Mouse (Mus musculus): ENCODE data around the gene Ly9. TPM values are rescaled to one million over a fixed set of nuclear protein-coding genes. Genes with fewer than 3 reads are reported as not detected.

Ly9 gene
- polyA plus RNA-seq, 1 experiment: 0.08 TPM

GRCm38 (mm10) chr1:171553359-171554341 is 53.6 kb downstream of the Ly9 start:
- peak; percentile 14 for DNase-seq (ENCODE audit: low read depth)

DNA sequence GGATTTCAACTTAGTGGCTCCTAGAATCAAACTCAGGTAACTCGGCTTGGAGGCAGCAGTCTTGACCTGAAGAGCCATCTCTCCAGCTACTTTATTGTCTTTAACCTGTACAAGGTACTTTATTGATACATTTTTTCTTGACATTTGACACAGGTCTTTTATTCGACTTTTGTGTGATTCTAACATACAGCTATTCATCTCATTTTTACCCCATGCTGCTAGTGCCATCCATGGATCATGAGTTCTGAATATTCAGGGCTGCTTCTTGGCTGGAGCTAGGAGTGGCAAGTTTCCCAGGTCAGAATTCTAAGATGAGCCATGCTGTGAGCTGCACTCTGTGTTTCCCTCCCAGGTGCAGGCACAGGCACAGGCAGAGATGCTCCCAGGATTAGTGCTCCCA is 55.0 kb downstream of the Ly9 start:
- DNase-seq (ENCODE audit: low read depth): no peak
- TF ChIP-seq POLR2A (IDR thresholded peaks at IDR 0.05; ENCODE audit: borderline replicate concordance, extremely low read depth, insufficient read depth, insufficient read length, poor library complexity, severe bottlenecking): no peak
- no peak for TF ChIP-seq CTCF (IDR thresholded peaks at IDR 0.05; ENCODE audit: borderline replicate concordance, extremely low read depth, insufficient read depth, insufficient read length)

More at GRCm38 (mm10) chr1:171553359-171554341, 53.6 kb downstream of the Ly9 start:
- TF ChIP-seq POLR2A (IDR thresholded peaks at IDR 0.05; ENCODE audit: borderline replicate concordance, extremely low read depth, insufficient read depth, insufficient read length, poor library complexity, severe bottlenecking) (no peak), CTCF (IDR thresholded peaks at IDR 0.05; ENCODE audit: borderline replicate concordance, extremely low read depth, insufficient read depth, insufficient read length) (no peak)

GRCm38 (mm10) chr1:171551326-171551725 is 55.9 kb downstream of the Ly9 start:
- TF ChIP-seq CTCF (IDR thresholded peaks at IDR 0.05; ENCODE audit: borderline replicate concordance, extremely low read depth, insufficient read depth, insufficient read length) (no peak), POLR2A (IDR thresholded peaks at IDR 0.05; ENCODE audit: borderline replicate concordance, extremely low read depth, insufficient read depth, insufficient read length, poor library complexity, severe bottlenecking) (no peak)

GRCm38 (mm10) chr1:171540694-171541093 is 66.5 kb downstream of the Ly9 start:
- DNase-seq (ENCODE audit: low read depth): no peak
- no peak for TF ChIP-seq POLR2A (IDR thresholded peaks at IDR 0.05; ENCODE audit: borderline replicate concordance, extremely low read depth, insufficient read depth, insufficient read length, poor library complexity, severe bottlenecking)
- no peak for TF ChIP-seq CTCF (IDR thresholded peaks at IDR 0.05; ENCODE audit: borderline replicate concordance, extremely low read depth, insufficient read depth, insufficient read length)

More at GRCm38 (mm10) chr1:171551326-171551725, 55.9 kb downstream of the Ly9 start:
- DNase-seq (ENCODE audit: low read depth): no peak

Other genes with a start within 250 kb of the Ly9 start
- 3.1 and 3.7 TPM in 2 replicates for gene Klhdc9, start 246.6 kb downstream of the Ly9 start, polyA plus RNA-seq (2012; rRNA removed)
- gene Nectin4, start 237.3 kb downstream of the Ly9 start, polyA plus RNA-seq (2012; rRNA removed): 1.9 and 2.8 TPM in 2 replicates
- gene Arhgap30, start 218.5 kb downstream of the Ly9 start, polyA plus RNA-seq (2012; rRNA removed): 0.47 and 0.52 TPM in 2 replicates
- gene Usf1, start 196.1 kb downstream of the Ly9 start, polyA plus RNA-seq (2012; rRNA removed): 242 and 259 TPM in 2 replicates
- gene Tstd1, start 188.5 kb downstream of the Ly9 start, polyA plus RNA-seq (2012; rRNA removed): 4.6 and 7.2 TPM in 2 replicates
- gene F11r, start 169.9 kb downstream of the Ly9 start, polyA plus RNA-seq (2012; rRNA removed): 3.9 and 7.3 TPM in 2 replicates
- gene Alyref2, start 103.9 kb downstream of the Ly9 start, polyA plus RNA-seq (2012; rRNA removed): 15.8 and 17.8 TPM in 2 replicates
- gene Itln1, start 72.1 kb downstream of the Ly9 start, polyA plus RNA-seq (2012; rRNA removed): 0.08 TPM in 1 of 2 replicates, not detected in the other
- not detected in 2 replicates for gene Cd244a, start 48.2 kb downstream of the Ly9 start, polyA plus RNA-seq (2012; rRNA removed)
- 0.04 TPM in 1 of 2 replicates, not detected in the other for gene Slamf7, start 45.6 kb upstream of the Ly9 start, polyA plus RNA-seq (2012; rRNA removed)
- gene Cd48, start 74.6 kb upstream of the Ly9 start, polyA plus RNA-seq (2012; rRNA removed): 0.30 and 0.62 TPM in 2 replicates
- gene Slamf1, start 159.7 kb upstream of the Ly9 start, polyA plus RNA-seq (2012; rRNA removed): 0.06 and 0.12 TPM in 2 replicates
- 0.68 and 0.98 TPM in 2 replicates for gene Cd84, start 232.3 kb upstream of the Ly9 start, polyA plus RNA-seq (2012; rRNA removed)

Measured in brain, embryonic 14.5 days (tissue).